Mouse (Mus musculus): ENCODE results near the gene Zfp791. TPM values are rescaled to one million over a fixed set of nuclear protein-coding genes. Genes with fewer than 3 reads are reported as not detected.
"Not testable (repeated sequence)": the region's sequence is repeated elsewhere in the genome, so short reads cannot be mapped to it uniquely, and the experiment has no call there.

Gene Zfp791
- total RNA-seq (2021): 1 to 10 TPM; 2.5 to 2.8 TPM

- intact Hi-C loops (cut with DNase I): no loop called here
- no peak for DNase-seq
These were observed at the start of gene Zfp791 for GRCm38 (mm10) chr8:85122995-85123394. Zfp791 (minus strand) TSS chr8:85123095.

GRCm38 (mm10) chr8:85171291-85171690 lies 48.4 kb upstream of the Zfp791 start:
- peak; percentile 56 to 65 for DNase-seq

GRCm38 (mm10) chr8:85151624-85152023 lies 28.7 kb upstream of the Zfp791 start, which contains the start of gene Cks1brt:
Cks1brt (plus strand) TSS chr8:85151924.
- intact Hi-C loops (cut with DNase I): no loop called here
- no peak for DNase-seq

More at GRCm38 (mm10) chr8:85171291-85171690, 48.4 kb upstream of the Zfp791 start:
- intact Hi-C loops (cut with DNase I): loop anchor here (1.0 kb wide), 1 partner anchor 94 kb away; no protein-coding TSS in a partner anchor

- peak in 1 of 2 experiments; percentile 4 for DNase-seq
- intact Hi-C loops (cut with DNase I): no loop called here
These were observed 19.6 kb upstream of the Zfp791 start for GRCm38 (mm10) chr8:85142516-85142915.

- DNase-seq; intact Hi-C loops (cut with DNase I): not testable (repeated sequence)
These were observed 12.8 kb upstream of the Zfp791 start for GRCm38 (mm10) chr8:85135690-85136089.

- intact Hi-C loops (cut with DNase I): no loop called here
These were observed 9.4 kb upstream of the Zfp791 start for GRCm38 (mm10) chr8:85132335-85132734.

GRCm38 (mm10) chr8:85123691-85124090 lies 796 bp upstream of the Zfp791 start:
- intact Hi-C loops (cut with DNase I): no loop called here
- no peak for DNase-seq

More at GRCm38 (mm10) chr8:85132335-85132734, 9.4 kb upstream of the Zfp791 start:
- DNase-seq: no peak

- intact Hi-C loops (cut with DNase I); DNase-seq: not testable (repeated sequence)
These were observed 2.6 kb downstream of the Zfp791 start for GRCm38 (mm10) chr8:85120251-85120650.

GRCm38 (mm10) chr8:85119052-85119981 lies 3.6 kb downstream of the Zfp791 start:
- intact Hi-C loops (cut with DNase I): no loop called here
- DNase-seq: peak; percentile 78 to 86

GRCm38 (mm10) chr8:85116984-85117383 lies 5.9 kb downstream of the Zfp791 start:
- intact Hi-C loops (cut with DNase I): no loop called here
- DNase-seq: no peak

GRCm38 (mm10) chr8:85115501-85115900 lies 7.4 kb downstream of the Zfp791 start:
- no peak for DNase-seq
- intact Hi-C loops (cut with DNase I): no loop called here

- no peak for DNase-seq
- intact Hi-C loops (cut with DNase I): no loop called here
These were observed 9.7 kb downstream of the Zfp791 start for GRCm38 (mm10) chr8:85113241-85113640.

GRCm38 (mm10) chr8:85100076-85100665 lies 22.7 kb downstream of the Zfp791 start:
- intact Hi-C loops (cut with DNase I): no loop called here

GRCm38 (mm10) chr8:85096850-85097249 lies 26.0 kb downstream of the Zfp791 start:
- intact Hi-C loops (cut with DNase I): no loop called here
- no peak for DNase-seq

More at GRCm38 (mm10) chr8:85100076-85100665, 22.7 kb downstream of the Zfp791 start:
- no peak for DNase-seq

GRCm38 (mm10) chr8:85096196-85096595 lies 26.7 kb downstream of the Zfp791 start:
- intact Hi-C loops (cut with DNase I): no loop called here
- DNase-seq: no peak

- intact Hi-C loops (cut with DNase I): no loop called here
These were observed 27.3 kb downstream of the Zfp791 start for GRCm38 (mm10) chr8:85095566-85095965.

GRCm38 (mm10) chr8:85095051-85095450 lies 27.8 kb downstream of the Zfp791 start:
- DNase-seq: no peak

More at GRCm38 (mm10) chr8:85095566-85095965, 27.3 kb downstream of the Zfp791 start:
- DNase-seq: no peak

GRCm38 (mm10) chr8:85091526-85092090 lies 31.3 kb downstream of the Zfp791 start:
- no peak for DNase-seq

More at GRCm38 (mm10) chr8:85095051-85095450, 27.8 kb downstream of the Zfp791 start:
- intact Hi-C loops (cut with DNase I): no loop called here

GRCm38 (mm10) chr8:85090856-85091255 lies 32.0 kb downstream of the Zfp791 start:
- intact Hi-C loops (cut with DNase I): no loop called here

More at GRCm38 (mm10) chr8:85091526-85092090, 31.3 kb downstream of the Zfp791 start:
- intact Hi-C loops (cut with DNase I): no loop called here

GRCm38 (mm10) chr8:85088771-85089170 lies 34.1 kb downstream of the Zfp791 start:
- intact Hi-C loops (cut with DNase I): no loop called here
- DNase-seq: no peak

More at GRCm38 (mm10) chr8:85090856-85091255, 32.0 kb downstream of the Zfp791 start:
- no peak for DNase-seq

GRCm38 (mm10) chr8:85086238-85086637 lies 36.7 kb downstream of the Zfp791 start:
- intact Hi-C loops (cut with DNase I): no loop called here
- DNase-seq: no peak

Data from heart, postnatal 10 days (tissue).